Mouse (Mus musculus) liver, embryonic 15.5 days (tissue): ENCODE data around the gene Fbxw10. TPM values are rescaled to one million over a fixed set of nuclear protein-coding genes. Genes with fewer than 3 reads are reported as not detected.

Source experiments
- ATAC-seq: fragments of 200-750 bp; cut with Nextera tagmentation; 2 replicates; pipeline ENCODE4 v1.8.0; 2017; ENCODE audit warnings: moderate number of reproducible peaks, mild to moderate bottlenecking, moderate library complexity; ENCODE audit not compliant: insufficient read depth
- H3K27ac ChIP-seq: fragments of 300-500 bp; sonication (generic); replicated peaks from 2 replicates; pipeline ENCODE4 v1.5.1; 2015; ENCODE audit warnings: mild to moderate bottlenecking, inconsistent platforms
- H3K27me3 ChIP-seq: fragments of 300-500 bp; sonication (generic); 2 replicates; pipeline ENCODE4 v1.6.1; 2015; ENCODE audit warnings: mild to moderate bottlenecking, inconsistent platforms
- H3K36me3 ChIP-seq: fragments of 300-500 bp; sonication (generic); replicated peaks from 2 replicates; pipeline ENCODE4 v1.6.1; 2015; ENCODE audit warnings: moderate library complexity, mild to moderate bottlenecking, inconsistent platforms
- H3K4me1 ChIP-seq: fragments of 300-500 bp; sonication (generic); replicated peaks from 2 replicates; pipeline ENCODE4 v1.6.1; 2015; ENCODE audit warnings: inconsistent platforms
- H3K4me2 ChIP-seq: fragments of 300-500 bp; sonication (generic); 2 replicates; pipeline ENCODE4 v1.6.1; 2015; ENCODE audit warnings: moderate library complexity, mild to moderate bottlenecking, inconsistent platforms
- H3K4me3 ChIP-seq: fragments of 300-500 bp; sonication (generic); replicated peaks from 2 replicates; pipeline ENCODE4 v1.5.1; 2015; ENCODE audit warnings: mild to moderate bottlenecking, inconsistent platforms
- H3K9ac ChIP-seq: fragments of 300-500 bp; sonication (generic); 2 replicates; pipeline ENCODE4 v1.6.1; 2015; ENCODE audit warnings: moderate library complexity, mild to moderate bottlenecking, inconsistent platforms
- H3K9me3 ChIP-seq: fragments of 300-500 bp; sonication (generic); replicated peaks from 2 replicates; pipeline ENCODE4 v1.6.1; 2016; ENCODE audit warnings: inconsistent platforms
- WGBS: fragments of 180-500 bp; shearing (Covaris S2); methylation state at CpG from one replicate; pipeline ENCODE4 v1.1.7; 2015; ENCODE audit warnings: mixed read lengths; ENCODE audit not compliant: insufficient replicate concordance; 5-methylcytosine and 5-hydroxymethylcytosine counted together
- polyA plus RNA-seq: library from polyadenylated mRNA; unstranded; fragments of >200 nt; fragmentation: Nextera tagmentation; extraction: Ambion mirVana; gene quantifications from 2 replicates; pipeline ENCODE4 v1.2.1, GENCODE M21; 2015

Fbxw10 gene
- polyA plus RNA-seq, 1 experiment from 2014 or later, result 0.07 TPM

GRCm38 (mm10) chr11:62820059-62820541 lies 26.8 kb upstream of the Fbxw10 start, which contains the start of gene Trim16:
Trim16 (plus strand) TSS chr11:62820231.
- H3K9me3 ChIP-seq, result no peaks in the 10 kb centered on the region
- WGBS, result 7% methylated on average over 15 of the region's 15 CpGs
- H3K4me3 ChIP-seq, result peak within 1 kb of the TSS; percentile 41
- H3K27ac ChIP-seq, result 0 out of 2 replicates have a peak within 1 kb of the TSS, but pooled peaks have one; percentile 14
- H3K4me2 ChIP-seq, result peak within 1 kb of the TSS; percentile 57
- ATAC-seq, result peak; percentile 47
- H3K4me1 ChIP-seq, result peaks cover 26% of the 10 kb centered on the region
- H3K36me3 ChIP-seq, result no peaks in the 10 kb centered on the region
- H3K27me3 ChIP-seq, result peaks cover 21% of the 10 kb centered on the region
- H3K9ac ChIP-seq, result peak within 1 kb of the TSS; percentile 8; the same call in 1 of the 2 replicates

DNA sequence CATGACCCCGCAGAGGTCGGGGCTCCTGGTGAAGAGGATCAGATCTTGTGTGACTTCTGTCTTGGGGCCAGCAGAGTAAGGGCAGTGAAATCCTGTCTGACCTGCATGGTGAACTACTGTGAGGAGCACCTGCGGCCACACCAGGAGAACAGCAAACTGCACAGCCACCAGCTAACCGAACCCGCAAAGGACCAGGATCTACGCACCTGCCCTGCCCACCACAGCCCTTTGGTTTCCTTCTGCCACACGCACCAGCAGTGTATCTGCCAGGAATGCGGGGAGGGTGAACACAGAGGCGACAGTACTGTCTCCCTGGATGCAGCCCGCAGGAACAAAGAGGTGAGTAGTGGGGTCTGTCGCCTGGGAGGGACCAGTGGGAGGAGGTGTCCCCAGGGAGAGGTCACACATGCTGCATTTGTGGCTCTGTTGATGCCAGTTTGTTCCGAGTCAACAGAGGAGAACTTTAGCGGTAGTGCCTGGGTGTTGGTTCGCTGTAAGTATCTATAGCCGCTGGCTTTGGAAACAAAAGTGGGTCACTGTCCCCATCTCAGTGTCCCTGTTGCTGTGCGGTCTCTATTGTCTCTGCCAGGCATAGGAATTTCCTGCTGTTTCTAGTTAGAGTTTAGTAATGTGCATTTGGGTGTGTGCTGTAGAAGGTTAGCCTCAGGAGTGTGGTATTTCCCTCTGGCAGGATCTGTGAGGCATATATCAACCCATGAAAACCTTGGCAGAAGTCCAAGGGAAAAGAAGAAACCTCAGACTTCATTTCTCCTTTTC lies 26.0 kb upstream of the Fbxw10 start:
- Histone ChIP-seq H3K4me3 (peak overlapping the region; percentile 41), H3K27me3 (peaks cover 21% of the 10 kb centered on the region), H3K9me3 (no peaks in the 10 kb centered on the region), H3K9ac (peak overlapping the region; percentile 8; the same call in 1 of the 2 replicates), H3K36me3 (no peaks in the 10 kb centered on the region), H3K27ac (no peak overlapping the region), H3K4me1 (peaks cover 26% of the 10 kb centered on the region), H3K4me2 (peak overlapping the region; percentile 57)
- no peak for ATAC-seq
- WGBS, result 5% methylated on average over 16 of the region's 16 CpGs

DNA sequence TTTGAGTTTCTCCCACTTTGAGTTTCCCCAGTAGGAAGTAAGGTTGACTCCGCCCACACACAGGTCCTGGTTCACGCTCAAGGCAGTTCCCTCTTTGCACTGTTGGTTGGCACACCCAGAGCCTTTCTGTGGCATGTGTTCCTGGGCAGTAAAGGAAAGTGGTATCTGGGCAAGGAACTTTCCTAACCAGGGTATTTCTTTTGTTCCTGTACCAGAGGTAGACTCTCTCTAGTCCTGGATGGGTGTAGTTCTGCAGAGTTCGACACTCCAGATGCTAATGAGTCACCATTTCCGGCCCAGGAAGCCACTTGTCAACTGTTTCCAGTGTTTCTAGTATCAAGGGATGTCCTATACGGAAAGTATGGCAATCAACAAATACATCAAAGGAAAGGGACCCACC lies 25.0 kb upstream of the Fbxw10 start:
- Histone ChIP-seq H3K27ac (no peak overlapping the region), H3K27me3 (peaks cover 21% of the 10 kb centered on the region), H3K4me2 (peak overlapping the region; percentile 11), H3K9ac (no peak overlapping the region), H3K4me1 (peaks cover 26% of the 10 kb centered on the region), H3K4me3 (0 out of 2 replicates have a peak overlapping the region, but pooled peaks have one; percentile 2), H3K9me3 (no peaks in the 10 kb centered on the region), H3K36me3 (no peaks in the 10 kb centered on the region)
- 23% methylated on average over 5 of the region's 5 CpGs for WGBS
- ATAC-seq, result no peak

GRCm38 (mm10) chr11:62824211-62824610 lies 22.7 kb upstream of the Fbxw10 start:
- H3K9me3 ChIP-seq, result no peaks in the 10 kb centered on the region
- H3K27ac ChIP-seq, result no peak overlapping the region
- no peak overlapping the region for H3K4me3 ChIP-seq
- H3K4me1 ChIP-seq, result peaks cover 23% of the 10 kb centered on the region
- H3K4me2 ChIP-seq, result no peak overlapping the region
- peaks cover 21% of the 10 kb centered on the region for H3K27me3 ChIP-seq
- ATAC-seq, result no peak
- no peaks in the 10 kb centered on the region for H3K36me3 ChIP-seq
- WGBS, result 23% methylated on average over 7 of the region's 7 CpGs
- no peak overlapping the region for H3K9ac ChIP-seq

GRCm38 (mm10) chr11:62825222-62826105 lies 21.4 kb upstream of the Fbxw10 start:
- Histone ChIP-seq H3K4me1 (peaks cover 12% of the 10 kb centered on the region), H3K27ac (no peak overlapping the region), H3K27me3 (peaks cover 14% of the 10 kb centered on the region), H3K4me2 (no peak overlapping the region), H3K36me3 (no peaks in the 10 kb centered on the region), H3K4me3 (no peak overlapping the region), H3K9ac (no peak overlapping the region), H3K9me3 (no peaks in the 10 kb centered on the region)
- 65% methylated on average over 9 of the region's 9 CpGs for WGBS
- ATAC-seq, result no peak

GRCm38 (mm10) chr11:62826106-62826733 lies 20.6 kb upstream of the Fbxw10 start:
- no peak for ATAC-seq
- Histone ChIP-seq H3K27ac (no peak overlapping the region), H3K9me3 (no peaks in the 10 kb centered on the region)

GRCm38 (mm10) chr11:62827135-62827534 lies 19.7 kb upstream of the Fbxw10 start:
- H3K4me3 ChIP-seq, result no peak overlapping the region
- no peak for ATAC-seq
- H3K9me3 ChIP-seq, result no peaks in the 10 kb centered on the region
- WGBS, result 62% methylated on average over 4 of the region's 4 CpGs
- no peak overlapping the region for H3K4me2 ChIP-seq
- H3K27me3 ChIP-seq, result 0 out of 2 replicates have a peak, but pooled peaks cover under 1% of the 10 kb centered on the region
- no peak overlapping the region for H3K9ac ChIP-seq
- no peaks in the 10 kb centered on the region for H3K36me3 ChIP-seq
- H3K27ac ChIP-seq, result no peak overlapping the region
- no peaks in the 10 kb centered on the region for H3K4me1 ChIP-seq

More at GRCm38 (mm10) chr11:62826106-62826733, 20.6 kb upstream of the Fbxw10 start:
- Histone ChIP-seq H3K4me1 (0 out of 2 replicates have a peak, but pooled peaks cover 5% of the 10 kb centered on the region), H3K27me3 (peaks cover 7% of the 10 kb centered on the region; the same call in 1 of the 2 replicates), H3K9ac (no peak overlapping the region), H3K4me3 (no peak overlapping the region), H3K4me2 (no peak overlapping the region), H3K36me3 (no peaks in the 10 kb centered on the region)
- 52% methylated on average over 6 of the region's 6 CpGs for WGBS

GRCm38 (mm10) chr11:62827911-62828310 lies 19.0 kb upstream of the Fbxw10 start:
- WGBS, result 53% methylated on average over 3 of the region's 3 CpGs
- Histone ChIP-seq H3K9me3 (no peaks in the 10 kb centered on the region), H3K4me1 (no peaks in the 10 kb centered on the region), H3K27me3 (no peaks in the 10 kb centered on the region), H3K36me3 (no peaks in the 10 kb centered on the region), H3K4me3 (no peak overlapping the region), H3K27ac (no peak overlapping the region), H3K9ac (no peak overlapping the region), H3K4me2 (no peak overlapping the region)
- ATAC-seq, result no peak

DNA sequence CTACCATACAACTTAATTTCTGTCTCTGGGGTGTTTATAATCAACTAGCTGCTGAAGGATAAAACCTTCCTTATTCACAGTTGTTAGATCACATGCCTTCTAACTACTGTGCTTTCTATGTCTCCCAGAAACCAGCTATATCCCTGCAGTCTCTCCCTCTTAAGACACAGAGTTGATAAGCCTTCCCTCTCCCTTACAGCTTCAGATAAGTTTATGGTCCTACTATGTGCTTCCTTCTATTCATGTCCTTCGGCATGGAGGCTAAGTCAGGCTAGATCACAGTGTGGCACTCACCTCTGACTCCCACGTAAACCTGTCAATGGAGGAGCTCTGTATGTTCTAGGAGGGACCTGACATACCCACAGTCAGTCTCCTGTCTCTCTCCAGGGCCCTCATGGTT lies 16.5 kb upstream of the Fbxw10 start:
- ATAC-seq, result no peak
- Histone ChIP-seq H3K4me1 (no peaks in the 10 kb centered on the region), H3K4me2 (no peak overlapping the region), H3K4me3 (no peak overlapping the region), H3K27ac (no peak overlapping the region), H3K9ac (no peak overlapping the region), H3K36me3 (no peaks in the 10 kb centered on the region), H3K27me3 (no peaks in the 10 kb centered on the region), H3K9me3 (no peaks in the 10 kb centered on the region)
- WGBS, result 57% methylated on average over 2 of the region's 2 CpGs

DNA sequence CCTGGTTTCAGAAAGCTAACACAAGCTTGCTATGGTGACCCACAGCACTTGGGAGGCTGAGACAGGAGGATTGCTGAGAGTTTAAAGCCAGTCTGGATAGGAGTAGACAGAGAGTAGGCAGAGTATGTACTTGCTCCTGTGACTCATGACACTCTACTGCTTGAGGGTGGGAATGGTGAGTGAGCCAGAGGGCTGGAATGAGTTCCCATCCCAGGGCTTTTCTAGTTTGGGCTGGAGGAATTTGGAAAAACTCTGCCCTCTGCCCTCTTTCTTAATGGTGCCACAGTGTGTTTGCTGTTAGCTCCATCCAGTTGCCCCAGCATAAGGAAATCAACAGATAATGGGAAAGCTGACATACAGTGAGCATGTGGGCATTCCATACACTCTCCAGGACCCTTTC lies 15.0 kb upstream of the Fbxw10 start:
- ATAC-seq, result no peak
- Histone ChIP-seq H3K4me2 (no peak overlapping the region), H3K9me3 (no peaks in the 10 kb centered on the region), H3K36me3 (no peaks in the 10 kb centered on the region), H3K9ac (no peak overlapping the region), H3K4me3 (no peak overlapping the region), H3K4me1 (no peaks in the 10 kb centered on the region), H3K27me3 (no peaks in the 10 kb centered on the region), H3K27ac (no peak overlapping the region)
